Mouse (Mus musculus): ENCODE data around the gene Rflna.

The Rflna gene

GRCm38 (mm10) chr5:125006896-125007295 lies 3.9 kb downstream of the Rflna start:
- CTCF ChIA-PET, result no interaction called here

DNA sequence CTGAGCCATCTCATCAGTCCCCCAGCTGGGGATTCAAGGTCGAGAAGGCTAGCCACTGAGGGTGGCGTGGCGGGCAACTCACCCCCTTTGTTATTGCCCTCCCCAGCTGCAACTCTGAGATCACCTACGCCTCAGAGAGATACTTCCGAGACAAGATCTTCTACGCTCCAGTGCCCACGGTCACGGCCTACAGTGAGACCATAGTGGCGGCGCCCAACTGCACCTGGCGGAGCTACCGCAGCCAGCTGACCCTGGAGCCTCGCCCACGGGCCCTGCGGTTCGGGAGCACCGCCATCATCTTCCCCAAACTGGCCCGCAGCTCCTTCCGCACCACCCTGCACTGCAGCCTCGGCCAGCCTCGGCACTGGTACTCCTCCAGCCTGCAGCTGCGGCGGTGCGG lies 8.1 kb downstream of the Rflna start:
- CTCF ChIA-PET, result no interaction called here

- CTCF ChIA-PET, result interaction anchor here (0.6 kb wide), 1 partner anchor 168 kb away, joined by 3 read pairs; the partner anchor contains the start of gene Ncor2
Measured at GRCm38 (mm10) chr5:125011628-125012027, 8.6 kb downstream of the Rflna start.

DNA sequence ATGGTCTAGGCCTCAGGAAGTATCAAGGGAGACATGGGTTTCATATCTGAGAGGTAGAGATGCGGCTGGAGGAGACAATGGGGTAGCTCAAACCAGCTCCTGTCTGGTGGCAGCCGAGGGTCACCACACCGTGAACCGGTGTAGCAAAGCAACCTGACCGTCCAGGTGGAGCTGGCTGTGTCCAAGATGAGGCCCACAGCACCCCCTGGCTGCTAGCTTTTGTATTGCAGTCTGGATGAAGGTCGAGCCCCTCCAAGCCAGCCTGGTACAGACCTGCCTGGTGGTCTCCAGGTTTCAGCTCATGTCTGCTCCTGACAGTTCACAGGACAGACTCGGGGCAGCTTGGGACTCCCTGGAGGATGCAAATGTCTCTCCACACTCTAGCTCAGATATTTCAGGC lies 11.5 kb downstream of the Rflna start:
- CTCF ChIA-PET, result interaction anchor here (0.5 kb wide), 2 partner anchors 42 to 116 kb away, joined by 3 to 16 read pairs; no protein-coding TSS in a partner anchor

DNA sequence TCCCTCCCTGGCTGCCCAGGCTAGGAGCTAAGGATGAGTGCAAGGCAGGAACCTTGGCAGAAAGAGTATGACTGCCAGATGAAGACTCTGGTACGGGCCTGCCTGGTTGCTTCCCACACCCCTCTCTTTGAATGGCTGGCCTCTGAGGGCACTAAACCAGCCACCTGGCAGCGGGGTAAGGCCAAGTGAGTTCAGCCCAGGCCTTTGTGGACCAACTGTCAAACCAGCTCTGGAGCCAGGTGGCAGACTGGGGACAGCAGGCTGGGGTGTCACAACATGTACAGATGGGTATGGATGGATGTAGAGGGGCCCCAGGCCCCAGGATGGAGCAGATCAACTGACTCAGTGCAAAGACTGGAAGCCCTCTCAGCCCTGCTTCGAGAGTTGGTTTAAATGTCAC lies 12.0 kb downstream of the Rflna start:
- CTCF ChIA-PET, result interaction anchor here (0.5 kb wide), 2 partner anchors 41 to 116 kb away, joined by 3 to 16 read pairs; no protein-coding TSS in a partner anchor

GRCm38 (mm10) chr5:125015576-125015975 lies 12.6 kb downstream of the Rflna start:
- CTCF ChIA-PET, result no interaction called here

- CTCF ChIA-PET, result interaction anchor here (0.6 kb wide), 1 partner anchor 53 kb away, joined by 3 read pairs; no protein-coding TSS in a partner anchor
Measured at GRCm38 (mm10) chr5:125016421-125017242, 13.6 kb downstream of the Rflna start.

GRCm38 (mm10) chr5:125017332-125017731 lies 14.3 kb downstream of the Rflna start:
- CTCF ChIA-PET, result interaction anchor here (0.5 kb wide), 1 partner anchor 1502 kb away, joined by 3 read pairs; no protein-coding TSS in a partner anchor

GRCm38 (mm10) chr5:125019099-125019498 lies 16.1 kb downstream of the Rflna start:
- CTCF ChIA-PET, result no interaction called here

GRCm38 (mm10) chr5:125021298-125021697 lies 18.3 kb downstream of the Rflna start:
- CTCF ChIA-PET, result interaction anchor here (0.7 kb wide), 1 partner anchor 88 kb away, joined by 5 read pairs; no protein-coding TSS in a partner anchor

GRCm38 (mm10) chr5:125024002-125024401 lies 21.0 kb downstream of the Rflna start:
- CTCF ChIA-PET, result no interaction called here

GRCm38 (mm10) chr5:125028371-125028770 lies 25.4 kb downstream of the Rflna start:
- CTCF ChIA-PET, result no interaction called here

DNA sequence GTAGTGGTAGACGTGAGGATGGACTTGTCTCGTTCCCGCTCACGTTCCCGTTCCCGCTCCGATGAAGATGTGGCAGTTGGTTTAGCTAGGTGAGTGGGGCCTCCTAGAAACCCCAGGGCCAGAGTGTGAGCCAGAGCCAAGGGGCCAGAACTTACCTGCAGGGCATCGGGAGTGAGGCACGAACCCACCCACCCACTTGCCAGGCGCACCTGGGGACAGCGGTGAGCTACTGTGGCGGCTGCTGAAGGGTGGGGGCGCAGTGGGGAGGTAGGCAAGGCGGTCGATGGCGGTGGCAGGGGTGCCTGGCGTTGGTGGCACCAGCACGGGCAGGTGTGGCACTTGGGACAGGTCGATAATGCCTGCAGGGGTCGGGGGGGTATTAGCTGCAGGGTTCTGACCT lies 25.9 kb downstream of the Rflna start:
- CTCF ChIA-PET, result no interaction called here

- CTCF ChIA-PET, result interaction anchor here (0.5 kb wide), 1 partner anchor 99 kb away, joined by 5 read pairs; no protein-coding TSS in a partner anchor
Measured at GRCm38 (mm10) chr5:125036483-125036882, 33.5 kb downstream of the Rflna start.

- CTCF ChIA-PET, result interaction anchor here (2.1 kb wide), 1 partner anchor 11 kb away, joined by 7 read pairs; no protein-coding TSS in a partner anchor
Measured at GRCm38 (mm10) chr5:125039377-125040027, 36.5 kb downstream of the Rflna start.

DNA sequence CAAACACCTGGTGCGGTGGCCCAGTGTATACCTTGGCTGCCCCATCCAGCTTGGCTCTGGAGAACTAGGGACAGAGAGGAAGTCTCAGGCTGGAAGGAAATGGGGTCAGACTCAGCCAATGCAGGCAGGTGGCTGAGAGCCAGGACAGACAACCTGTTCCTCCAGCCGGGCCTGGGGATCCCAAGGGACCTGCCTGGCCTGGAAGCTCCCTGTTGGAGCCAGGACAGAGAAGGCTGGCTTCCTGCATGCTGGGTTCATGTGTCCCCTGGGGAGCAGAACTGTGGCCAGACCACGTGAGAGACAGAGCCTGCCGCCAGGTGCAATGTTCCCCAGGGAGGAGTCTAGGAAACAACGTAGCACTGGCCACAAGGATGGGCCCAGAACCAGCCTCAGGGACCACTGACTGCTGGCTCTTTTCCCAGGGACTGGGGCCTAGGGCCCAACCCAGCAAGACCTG lies 37.1 kb downstream of the Rflna start:
- CTCF ChIA-PET, result interaction anchor here (2.1 kb wide), 1 partner anchor 10 kb away, joined by 7 read pairs; no protein-coding TSS in a partner anchor

GRCm38 (mm10) chr5:125041578-125041977 lies 38.6 kb downstream of the Rflna start:
- CTCF ChIA-PET, result no interaction called here

DNA sequence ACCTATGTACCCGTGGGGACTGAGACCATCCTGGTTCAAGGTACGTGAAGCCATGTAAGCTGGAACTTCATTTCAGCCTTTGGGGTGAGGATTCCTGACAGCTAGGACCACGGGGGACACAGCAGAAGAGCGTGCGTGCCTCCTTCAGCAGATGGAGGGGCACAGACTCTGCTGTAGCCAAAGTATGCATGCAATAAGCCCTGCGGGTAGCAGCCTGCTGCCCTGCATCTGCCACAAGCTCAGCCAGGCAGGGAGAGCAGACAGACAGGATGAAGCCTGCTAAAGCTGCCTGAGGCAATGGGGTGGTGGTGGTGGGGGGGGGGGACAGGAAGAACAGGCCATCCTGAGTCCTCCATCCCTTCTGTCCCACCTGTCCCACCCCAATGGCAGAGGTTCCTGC lies 40.4 kb downstream of the Rflna start:
- CTCF ChIA-PET, result interaction anchor here (0.6 to 1.2 kb wide), 2 partner anchors 16 to 364 kb away, joined by 3 to 5 read pairs; no protein-coding TSS in a partner anchor

DNA sequence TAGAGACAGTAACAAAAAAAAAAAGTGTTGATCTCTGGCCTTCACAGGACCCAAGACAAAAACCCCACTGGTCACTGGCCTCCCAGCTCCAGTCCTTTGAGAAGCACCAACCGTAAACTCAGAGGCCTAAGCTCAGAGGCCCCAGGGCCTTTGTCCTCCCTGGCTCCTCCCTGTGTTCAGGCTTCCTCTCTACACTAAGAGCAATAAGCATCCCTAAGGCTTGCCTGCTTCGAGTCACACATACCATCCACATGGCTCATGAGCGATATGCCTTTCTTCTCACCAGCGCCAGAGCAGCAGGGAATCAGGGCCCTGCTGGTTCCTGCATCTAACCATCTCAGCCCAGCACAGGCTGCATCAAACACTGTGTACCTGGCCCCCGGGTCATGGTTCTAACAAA lies 42.2 kb downstream of the Rflna start:
- CTCF ChIA-PET, result no interaction called here

- CTCF ChIA-PET, result no interaction called here
Measured at GRCm38 (mm10) chr5:125046436-125046835, 43.4 kb downstream of the Rflna start.

GRCm38 (mm10) chr5:125049481-125049880 lies 46.5 kb downstream of the Rflna start:
- CTCF ChIA-PET, result interaction anchor here (1.1 to 1.6 kb wide), 2 partner anchors 9 to 13 kb away, joined by 4 to 7 read pairs; no protein-coding TSS in a partner anchor

- CTCF ChIA-PET, result no interaction called here
Measured at GRCm38 (mm10) chr5:125052237-125052602, 49.2 kb downstream of the Rflna start.

All from spleen, embryonic (tissue).